Mouse (Mus musculus): ENCODE measurements around the gene Scand1. TPM values are rescaled to one million over a fixed set of nuclear protein-coding genes. Genes with fewer than 3 reads are reported as not detected.

Gene Scand1
- polyA plus RNA-seq, 1 experiment from 2014 or later: 105 TPM

DNA sequence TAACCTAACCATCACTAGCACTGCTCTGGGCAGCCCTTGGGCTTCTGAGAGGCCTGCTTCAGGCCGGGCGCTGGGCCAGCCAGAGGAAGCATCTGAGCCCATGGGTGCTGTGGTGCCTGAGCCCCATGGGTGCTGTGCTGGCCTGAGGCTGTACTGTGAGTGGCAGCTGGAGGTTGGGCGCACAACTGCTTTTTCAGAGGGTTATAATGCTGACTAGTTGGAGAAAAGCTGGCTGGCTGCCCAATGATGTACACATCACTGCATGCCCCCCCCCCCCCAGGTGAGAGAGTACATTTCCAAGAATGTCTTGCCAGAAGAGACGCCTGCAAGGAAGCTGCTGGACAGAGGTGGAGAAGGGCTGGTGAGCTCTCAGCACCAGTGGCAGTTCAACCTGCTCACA is 8.2 kb downstream of the Scand1 start:
- H3K27me3 ChIP-seq: no peaks in the 10 kb centered on the region
- H3K4me2 ChIP-seq: no peak overlapping the region
- WGBS: 90% methylated on average over 4 of the region's 4 CpGs
- H3K4me3 ChIP-seq: no peak overlapping the region
- no peak overlapping the region for H3K9ac ChIP-seq
- H3K4me1 ChIP-seq (replicated peaks): no peaks in the 10 kb centered on the region
- no peak for ATAC-seq (ENCODE audit: low read depth)
- H3K36me3 ChIP-seq: peaks cover 70% of the 10 kb centered on the region
- H3K27ac ChIP-seq (replicated peaks): no peak overlapping the region
- H3K9me3 ChIP-seq: no peaks in the 10 kb centered on the region

DNA sequence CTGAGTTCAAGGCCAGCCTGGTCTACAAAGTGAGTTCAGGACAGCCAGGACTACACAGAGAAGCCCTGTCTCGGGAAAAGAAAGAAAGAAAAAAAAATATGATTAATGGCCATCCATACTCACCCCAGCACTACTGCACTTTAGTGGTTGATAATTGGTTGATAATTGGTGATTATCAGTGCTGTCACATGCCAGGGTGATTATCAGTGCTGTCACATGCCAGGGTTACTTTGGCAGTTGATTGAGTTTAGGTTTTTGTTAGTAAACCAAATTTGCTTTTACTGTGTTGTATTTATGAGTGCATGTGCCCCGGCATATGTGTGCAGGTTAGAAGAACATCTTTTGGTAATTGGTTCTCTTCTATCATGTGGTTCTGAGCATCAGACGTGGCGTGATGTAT is 10.4 kb downstream of the Scand1 start:
- Histone ChIP-seq H3K36me3 (peaks cover 76% of the 10 kb centered on the region), H3K27ac (replicated peaks) (no peak overlapping the region), H3K9ac (no peak overlapping the region), H3K27me3 (no peaks in the 10 kb centered on the region), H3K4me1 (replicated peaks) (peaks cover 5% of the 10 kb centered on the region), H3K9me3 (no peaks in the 10 kb centered on the region), H3K4me2 (no peak overlapping the region), H3K4me3 (no peak overlapping the region)
- ATAC-seq (ENCODE audit: low read depth): no peak
- 91% methylated on average over 4 of the region's 4 CpGs for WGBS

GRCm38 (mm10) chr2:156298458-156298857 is 14.0 kb downstream of the Scand1 start:
- no peak overlapping the region for H3K27ac ChIP-seq (replicated peaks)
- H3K9me3 ChIP-seq: no peaks in the 10 kb centered on the region
- ATAC-seq (ENCODE audit: low read depth): no peak
- H3K9ac ChIP-seq: no peak overlapping the region
- peaks cover 5% of the 10 kb centered on the region for H3K4me1 ChIP-seq (replicated peaks)
- H3K4me3 ChIP-seq: no peak overlapping the region
- H3K36me3 ChIP-seq: peaks cover 80% of the 10 kb centered on the region
- 91% methylated on average over 7 of the region's 7 CpGs for WGBS
- H3K4me2 ChIP-seq: no peak overlapping the region
- H3K27me3 ChIP-seq: no peaks in the 10 kb centered on the region

- no peaks in the 10 kb centered on the region for H3K9me3 ChIP-seq
- no peak overlapping the region for H3K9ac ChIP-seq
- H3K4me3 ChIP-seq: no peak overlapping the region
- no peak overlapping the region for H3K4me2 ChIP-seq
- no peak for ATAC-seq (ENCODE audit: low read depth)
- no peak overlapping the region for H3K27ac ChIP-seq (replicated peaks)
- no peaks in the 10 kb centered on the region for H3K27me3 ChIP-seq
- H3K4me1 ChIP-seq (replicated peaks): peaks cover 5% of the 10 kb centered on the region
- 83% methylated on average over 3 of the region's 3 CpGs for WGBS
- peaks cover 81% of the 10 kb centered on the region for H3K36me3 ChIP-seq
Measured at GRCm38 (mm10) chr2:156297653-156298052, 14.9 kb downstream of the Scand1 start.

DNA sequence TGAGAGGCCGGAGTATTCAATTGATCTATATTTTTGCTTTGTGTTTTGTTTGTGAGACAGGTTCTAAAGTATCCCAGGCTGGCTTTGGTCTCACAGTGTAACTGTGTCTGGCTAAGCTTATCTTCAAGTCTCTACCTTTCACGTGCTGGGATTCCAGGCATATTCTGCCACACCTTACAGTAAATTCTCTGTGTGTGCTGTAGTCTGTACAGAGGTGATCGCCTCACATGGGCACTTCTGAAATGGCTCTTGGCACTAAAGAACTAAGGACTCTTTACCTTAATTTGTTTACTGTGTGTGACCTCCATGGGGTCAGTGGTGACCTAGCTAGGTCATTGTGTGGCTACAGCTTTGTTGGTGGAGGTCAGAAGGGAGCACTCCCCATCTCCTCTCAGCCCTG is 16.3 kb downstream of the Scand1 start:
- Histone ChIP-seq H3K36me3 (peaks cover 74% of the 10 kb centered on the region), H3K4me1 (replicated peaks) (peaks cover 5% of the 10 kb centered on the region), H3K27ac (replicated peaks) (no peak overlapping the region), H3K4me3 (no peak overlapping the region), H3K9me3 (no peaks in the 10 kb centered on the region), H3K4me2 (no peak overlapping the region), H3K9ac (no peak overlapping the region), H3K27me3 (no peaks in the 10 kb centered on the region)
- WGBS: 95% methylated on average over 3 of the region's 3 CpGs
- ATAC-seq (ENCODE audit: low read depth): no peak

GRCm38 (mm10) chr2:156295601-156296063 is 16.9 kb downstream of the Scand1 start:
- 97% methylated on average over 2 of the region's 2 CpGs for WGBS
- no peaks in the 10 kb centered on the region for H3K27me3 ChIP-seq
- no peak for ATAC-seq (ENCODE audit: low read depth)
- no peak overlapping the region for H3K9ac ChIP-seq
- H3K4me3 ChIP-seq: no peak overlapping the region
- peaks cover 5% of the 10 kb centered on the region for H3K4me1 ChIP-seq (replicated peaks)
- no peaks in the 10 kb centered on the region for H3K9me3 ChIP-seq
- no peak overlapping the region for H3K4me2 ChIP-seq
- peaks cover 74% of the 10 kb centered on the region for H3K36me3 ChIP-seq
- H3K27ac ChIP-seq (replicated peaks): no peak overlapping the region

DNA sequence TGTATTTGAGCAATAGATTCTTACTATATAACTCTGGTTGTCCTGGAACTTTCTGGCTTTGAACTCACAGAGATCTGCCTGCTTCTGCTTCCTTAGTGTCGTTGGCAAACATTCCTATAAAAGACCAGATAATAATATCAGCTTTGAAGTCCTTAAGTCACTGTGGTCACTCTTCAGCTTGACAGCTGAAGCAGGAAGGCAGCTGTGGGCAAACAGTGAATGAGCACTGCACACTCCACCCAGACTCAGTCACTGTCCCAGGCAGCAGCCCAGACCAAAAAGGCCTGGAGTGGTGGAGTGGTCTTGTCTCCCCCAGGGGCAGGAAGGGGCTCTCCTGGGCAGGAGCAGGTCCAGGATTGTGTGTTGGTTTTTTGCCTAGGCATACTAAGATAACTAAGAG is 20.5 kb downstream of the Scand1 start:
- no peak overlapping the region for H3K4me3 ChIP-seq
- no peak for ATAC-seq (ENCODE audit: low read depth)
- H3K9me3 ChIP-seq: no peaks in the 10 kb centered on the region
- H3K27ac ChIP-seq (replicated peaks): no peak overlapping the region
- H3K9ac ChIP-seq: no peak overlapping the region
- 0 out of 2 replicates have a peak, but pooled peaks cover 3% of the 10 kb centered on the region for H3K4me1 ChIP-seq (replicated peaks)
- H3K36me3 ChIP-seq: peaks cover 74% of the 10 kb centered on the region
- no peaks in the 10 kb centered on the region for H3K27me3 ChIP-seq
- 81% methylated on average over 1 of the region's 1 CpGs for WGBS
- no peak overlapping the region for H3K4me2 ChIP-seq

- H3K4me2 ChIP-seq: no peak overlapping the region
- no peak overlapping the region for H3K4me3 ChIP-seq
- ATAC-seq (ENCODE audit: low read depth): no peak
- peaks cover 61% of the 10 kb centered on the region for H3K36me3 ChIP-seq
- no peak overlapping the region for H3K9ac ChIP-seq
- H3K9me3 ChIP-seq: no peaks in the 10 kb centered on the region
- 93% methylated on average over 2 of the region's 2 CpGs for WGBS
- no peaks in the 10 kb centered on the region for H3K27me3 ChIP-seq
- no peak overlapping the region for H3K27ac ChIP-seq (replicated peaks)
- H3K4me1 ChIP-seq (replicated peaks): 0 out of 2 replicates have a peak, but pooled peaks cover 3% of the 10 kb centered on the region
Measured at GRCm38 (mm10) chr2:156289552-156290160, 22.8 kb downstream of the Scand1 start.

DNA sequence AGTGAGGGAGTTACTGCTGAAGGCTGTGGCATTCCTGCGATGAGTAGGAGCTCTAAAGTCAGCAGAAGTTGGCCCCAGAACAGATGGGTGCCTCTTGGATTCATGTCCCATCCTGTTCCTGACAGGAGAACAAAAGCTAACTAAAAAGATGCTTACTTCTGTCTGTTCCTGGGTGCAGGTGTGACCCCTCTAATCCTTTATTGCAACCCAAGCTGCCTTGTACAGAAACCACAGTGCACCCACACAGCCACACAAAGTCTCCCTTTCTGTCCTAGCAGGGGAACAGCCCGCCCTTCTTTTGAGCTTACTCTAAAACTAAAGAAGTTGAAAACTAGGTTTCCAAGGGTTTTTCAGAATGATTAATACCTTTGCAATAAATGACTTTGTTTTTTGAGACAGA is 24.3 kb downstream of the Scand1 start:
- H3K36me3 ChIP-seq: peaks cover 48% of the 10 kb centered on the region
- H3K27me3 ChIP-seq: no peaks in the 10 kb centered on the region
- no peak overlapping the region for H3K9ac ChIP-seq
- no peak overlapping the region for H3K4me3 ChIP-seq
- 89% methylated on average over 2 of the region's 2 CpGs for WGBS
- ATAC-seq (ENCODE audit: low read depth): no peak
- H3K4me2 ChIP-seq: no peak overlapping the region
- no peak overlapping the region for H3K27ac ChIP-seq (replicated peaks)
- no peaks in the 10 kb centered on the region for H3K9me3 ChIP-seq
- 0 out of 2 replicates have a peak, but pooled peaks cover 3% of the 10 kb centered on the region for H3K4me1 ChIP-seq (replicated peaks)

- WGBS: 97% methylated on average over 4 of the region's 4 CpGs
- no peak for ATAC-seq (ENCODE audit: low read depth)
- Histone ChIP-seq H3K36me3 (peaks cover 46% of the 10 kb centered on the region), H3K27me3 (no peaks in the 10 kb centered on the region), H3K4me1 (replicated peaks) (0 out of 2 replicates have a peak, but pooled peaks cover 3% of the 10 kb centered on the region), H3K4me3 (no peak overlapping the region), H3K9me3 (no peaks in the 10 kb centered on the region), H3K9ac (no peak overlapping the region), H3K4me2 (no peak overlapping the region), H3K27ac (replicated peaks) (no peak overlapping the region)
Measured at GRCm38 (mm10) chr2:156286733-156287132, 25.8 kb downstream of the Scand1 start.

DNA sequence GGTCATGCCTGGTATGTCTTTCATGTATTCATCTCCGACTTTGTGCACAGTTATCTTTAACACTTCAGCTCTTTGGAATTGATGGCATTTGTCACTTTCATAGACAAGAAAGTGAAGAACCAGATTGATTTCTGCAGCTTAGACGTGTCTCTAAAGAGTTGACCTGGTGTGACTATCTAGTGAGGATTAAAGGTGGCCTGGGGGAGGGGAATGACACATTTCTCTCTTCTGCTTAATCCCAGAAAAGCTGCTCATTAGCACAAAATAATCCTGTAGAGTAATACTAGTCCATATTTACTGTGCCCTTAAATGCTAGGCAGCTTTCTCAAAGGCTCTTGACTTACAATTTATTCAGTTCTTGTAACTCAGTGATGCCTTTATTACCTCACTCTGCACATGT is 27.3 kb downstream of the Scand1 start:
- H3K4me1 ChIP-seq (replicated peaks): 0 out of 2 replicates have a peak, but pooled peaks cover 3% of the 10 kb centered on the region
- no peak overlapping the region for H3K9ac ChIP-seq
- no peak for ATAC-seq (ENCODE audit: low read depth)
- no peaks in the 10 kb centered on the region for H3K27me3 ChIP-seq
- H3K36me3 ChIP-seq: peaks cover 44% of the 10 kb centered on the region
- no peaks in the 10 kb centered on the region for H3K9me3 ChIP-seq
- 82% methylated on average over 2 of the region's 2 CpGs for WGBS
- H3K27ac ChIP-seq (replicated peaks): no peak overlapping the region
- H3K4me3 ChIP-seq: no peak overlapping the region
- H3K4me2 ChIP-seq: no peak overlapping the region

GRCm38 (mm10) chr2:156281227-156281626 is 31.3 kb downstream of the Scand1 start:
- Histone ChIP-seq H3K4me3 (no peak overlapping the region), H3K27me3 (no peaks in the 10 kb centered on the region), H3K9me3 (no peaks in the 10 kb centered on the region), H3K4me2 (no peak overlapping the region), H3K27ac (replicated peaks) (no peak overlapping the region), H3K4me1 (replicated peaks) (no peaks in the 10 kb centered on the region), H3K9ac (no peak overlapping the region), H3K36me3 (peaks cover 30% of the 10 kb centered on the region)
- WGBS: 82% methylated on average over 4 of the region's 4 CpGs
- no peak for ATAC-seq (ENCODE audit: low read depth)
